Mouse (Mus musculus): ENCODE measurements around the gene Gpr35. TPM values are rescaled to one million over a fixed set of nuclear protein-coding genes. Genes with fewer than 3 reads are reported as not detected.

Gene Gpr35
- polyA plus RNA-seq, 1 experiment from 2014 or later, result 0.09 TPM

- no peak overlapping the region for H3K9ac ChIP-seq (ENCODE audit: low read depth, low read length)
- no peaks in the 10 kb centered on the region for H3K4me1 ChIP-seq (ENCODE audit: control insufficient read depth, insufficient read depth, low read length)
- ATAC-seq (replicated peaks; ENCODE audit: insufficient number of reproducible peaks, low FRiP score, low TSS enrichment), result 0 out of 2 replicates have a peak, but pooled peaks have one; percentile 18
- H3K9me3 ChIP-seq (replicated peaks; ENCODE audit: control insufficient read depth, low read length), result no peaks in the 10 kb centered on the region
- H3K27ac ChIP-seq (ENCODE audit: low read depth, low read length), result no peak overlapping the region
- no peak overlapping the region for H3K4me2 ChIP-seq
- H3K4me3 ChIP-seq (ENCODE audit: low read depth, low read length), result no peak overlapping the region
- 88% methylated on average over 12 of the region's 12 CpGs for WGBS (ENCODE audit: insufficient replicate concordance)
- no peaks in the 10 kb centered on the region for H3K27me3 ChIP-seq (ENCODE audit: control insufficient read depth, insufficient read depth, low read length)
- peaks cover 26% of the 10 kb centered on the region for H3K36me3 ChIP-seq (ENCODE audit: control insufficient read depth, insufficient read depth, low read length)
These were observed 30.9 kb upstream of the Gpr35 start for GRCm38 (mm10) chr1:92919775-92920174.

GRCm38 (mm10) chr1:92920474-92921200 lies 30.0 kb upstream of the Gpr35 start:
- Histone ChIP-seq H3K9me3 (replicated peaks; ENCODE audit: control insufficient read depth, low read length) (no peaks in the 10 kb centered on the region), H3K27me3 (ENCODE audit: control insufficient read depth, insufficient read depth, low read length) (no peaks in the 10 kb centered on the region), H3K4me3 (ENCODE audit: low read depth, low read length) (no peak overlapping the region), H3K36me3 (ENCODE audit: control insufficient read depth, insufficient read depth, low read length) (peaks cover 21% of the 10 kb centered on the region), H3K9ac (ENCODE audit: low read depth, low read length) (no peak overlapping the region), H3K4me1 (ENCODE audit: control insufficient read depth, insufficient read depth, low read length) (no peaks in the 10 kb centered on the region), H3K27ac (ENCODE audit: low read depth, low read length) (no peak overlapping the region), H3K4me2 (no peak overlapping the region)
- WGBS (ENCODE audit: insufficient replicate concordance), result 81% methylated on average over 7 of the region's 7 CpGs
- no peak for ATAC-seq (replicated peaks; ENCODE audit: insufficient number of reproducible peaks, low FRiP score, low TSS enrichment)

GRCm38 (mm10) chr1:92921496-92921895 lies 29.2 kb upstream of the Gpr35 start:
- H3K4me3 ChIP-seq (ENCODE audit: low read depth, low read length), result no peak overlapping the region
- no peaks in the 10 kb centered on the region for H3K4me1 ChIP-seq (ENCODE audit: control insufficient read depth, insufficient read depth, low read length)
- no peaks in the 10 kb centered on the region for H3K9me3 ChIP-seq (replicated peaks; ENCODE audit: control insufficient read depth, low read length)
- H3K9ac ChIP-seq (ENCODE audit: low read depth, low read length), result no peak overlapping the region
- H3K27me3 ChIP-seq (ENCODE audit: control insufficient read depth, insufficient read depth, low read length), result no peaks in the 10 kb centered on the region
- H3K36me3 ChIP-seq (ENCODE audit: control insufficient read depth, insufficient read depth, low read length), result peaks cover 17% of the 10 kb centered on the region
- WGBS (ENCODE audit: insufficient replicate concordance), result 72% methylated on average over 4 of the region's 4 CpGs
- no peak overlapping the region; the same call in 1 of the 2 replicates for H3K4me2 ChIP-seq
- no peak for ATAC-seq (replicated peaks; ENCODE audit: insufficient number of reproducible peaks, low FRiP score, low TSS enrichment)
- no peak overlapping the region for H3K27ac ChIP-seq (ENCODE audit: low read depth, low read length)

DNA sequence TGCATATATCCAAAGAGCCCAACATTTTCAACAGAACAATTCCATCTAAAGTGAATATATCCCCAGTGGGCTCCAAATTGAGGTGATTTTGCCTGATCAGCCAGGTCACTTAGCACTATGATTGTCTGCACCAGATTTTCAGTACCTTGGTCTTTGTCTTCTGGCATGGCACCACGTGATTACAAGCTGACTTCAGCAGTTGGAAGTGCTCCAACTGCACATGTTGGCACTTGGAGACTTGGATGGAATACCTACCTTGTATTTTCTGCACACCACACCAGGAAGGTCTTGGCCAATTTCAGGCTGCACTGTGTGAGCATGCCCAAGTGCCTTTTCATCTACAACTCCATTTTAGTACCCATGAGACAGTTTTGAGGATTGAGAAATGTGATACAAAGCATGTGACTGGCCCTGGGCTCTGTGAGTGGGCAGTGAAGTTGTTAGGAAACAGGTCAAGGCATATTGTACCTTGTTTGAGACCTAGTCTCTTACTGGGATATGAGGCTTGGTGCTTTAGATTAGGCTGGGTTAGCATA lies 20.4 kb upstream of the Gpr35 start:
- Histone ChIP-seq H3K4me1 (ENCODE audit: control insufficient read depth, insufficient read depth, low read length) (peaks cover 3% of the 10 kb centered on the region), H3K9ac (ENCODE audit: low read depth, low read length) (no peak overlapping the region), H3K27me3 (ENCODE audit: control insufficient read depth, insufficient read depth, low read length) (no peaks in the 10 kb centered on the region), H3K4me3 (ENCODE audit: low read depth, low read length) (no peak overlapping the region), H3K36me3 (ENCODE audit: control insufficient read depth, insufficient read depth, low read length) (no peaks in the 10 kb centered on the region), H3K27ac (ENCODE audit: low read depth, low read length) (no peak overlapping the region), H3K9me3 (replicated peaks; ENCODE audit: control insufficient read depth, low read length) (no peaks in the 10 kb centered on the region; the same call in 1 of the 2 replicates), H3K4me2 (no peak overlapping the region)
- ATAC-seq (replicated peaks; ENCODE audit: insufficient number of reproducible peaks, low FRiP score, low TSS enrichment), result no peak
- WGBS (ENCODE audit: insufficient replicate concordance), result 44% methylated on average over 1 of the region's 1 CpGs

DNA sequence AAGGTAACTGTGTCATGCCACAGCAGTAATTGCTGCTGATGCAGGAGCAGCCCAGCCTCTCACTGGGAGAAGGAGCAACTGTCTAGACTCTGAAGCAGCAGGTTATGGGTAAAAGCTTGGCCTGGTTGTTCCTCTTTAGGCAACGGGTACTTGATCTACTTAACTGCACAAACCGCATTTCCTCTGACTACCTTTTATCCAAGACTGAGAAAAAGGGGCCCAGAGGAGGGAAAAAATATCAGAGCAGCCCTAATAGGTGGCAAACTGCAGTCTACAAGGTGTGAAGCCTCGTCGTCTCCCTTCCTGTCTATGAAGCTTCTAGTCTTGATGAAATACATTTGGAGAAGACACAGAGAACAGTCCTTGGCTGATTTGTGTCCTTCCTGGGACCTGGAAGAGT lies 17.1 kb upstream of the Gpr35 start:
- H3K9ac ChIP-seq (ENCODE audit: low read depth, low read length), result peak overlapping the region; percentile 66
- H3K4me3 ChIP-seq (ENCODE audit: low read depth, low read length), result peak overlapping the region; percentile 77
- no peaks in the 10 kb centered on the region; the same call in 1 of the 2 replicates for H3K9me3 ChIP-seq (replicated peaks; ENCODE audit: control insufficient read depth, low read length)
- no peaks in the 10 kb centered on the region for H3K36me3 ChIP-seq (ENCODE audit: control insufficient read depth, insufficient read depth, low read length)
- peak overlapping the region; percentile 78 for H3K4me2 ChIP-seq
- peaks cover 11% of the 10 kb centered on the region for H3K4me1 ChIP-seq (ENCODE audit: control insufficient read depth, insufficient read depth, low read length)
- peak overlapping the region; percentile 85 for H3K27ac ChIP-seq (ENCODE audit: low read depth, low read length)
- no peaks in the 10 kb centered on the region for H3K27me3 ChIP-seq (ENCODE audit: control insufficient read depth, insufficient read depth, low read length)
- ATAC-seq (replicated peaks; ENCODE audit: insufficient number of reproducible peaks, low FRiP score, low TSS enrichment), result no peak
- WGBS (ENCODE audit: insufficient replicate concordance), result 74% methylated on average over 4 of the region's 4 CpGs

GRCm38 (mm10) chr1:92934182-92934827 lies 16.4 kb upstream of the Gpr35 start, which contains the start of gene Capn10:
TSS of gene Capn10 (plus strand) at chr1:92934376.
- peak within 1 kb of the TSS; percentile 78 for H3K4me2 ChIP-seq
- under 1% methylated on average over 45 of the region's 45 CpGs for WGBS (ENCODE audit: insufficient replicate concordance)
- ATAC-seq (replicated peaks; ENCODE audit: insufficient number of reproducible peaks, low FRiP score, low TSS enrichment), result peak; percentile 99
- no peaks in the 10 kb centered on the region for H3K36me3 ChIP-seq (ENCODE audit: control insufficient read depth, insufficient read depth, low read length)
- H3K27me3 ChIP-seq (ENCODE audit: control insufficient read depth, insufficient read depth, low read length), result no peaks in the 10 kb centered on the region
- H3K4me3 ChIP-seq (ENCODE audit: low read depth, low read length), result peak within 1 kb of the TSS; percentile 77
- H3K9ac ChIP-seq (ENCODE audit: low read depth, low read length), result peak within 1 kb of the TSS; percentile 66
- peak within 1 kb of the TSS; percentile 85 for H3K27ac ChIP-seq (ENCODE audit: low read depth, low read length)
- H3K4me1 ChIP-seq (ENCODE audit: control insufficient read depth, insufficient read depth, low read length), result peaks cover 11% of the 10 kb centered on the region
- H3K9me3 ChIP-seq (replicated peaks; ENCODE audit: control insufficient read depth, low read length), result no peaks in the 10 kb centered on the region; the same call in 1 of the 2 replicates

DNA sequence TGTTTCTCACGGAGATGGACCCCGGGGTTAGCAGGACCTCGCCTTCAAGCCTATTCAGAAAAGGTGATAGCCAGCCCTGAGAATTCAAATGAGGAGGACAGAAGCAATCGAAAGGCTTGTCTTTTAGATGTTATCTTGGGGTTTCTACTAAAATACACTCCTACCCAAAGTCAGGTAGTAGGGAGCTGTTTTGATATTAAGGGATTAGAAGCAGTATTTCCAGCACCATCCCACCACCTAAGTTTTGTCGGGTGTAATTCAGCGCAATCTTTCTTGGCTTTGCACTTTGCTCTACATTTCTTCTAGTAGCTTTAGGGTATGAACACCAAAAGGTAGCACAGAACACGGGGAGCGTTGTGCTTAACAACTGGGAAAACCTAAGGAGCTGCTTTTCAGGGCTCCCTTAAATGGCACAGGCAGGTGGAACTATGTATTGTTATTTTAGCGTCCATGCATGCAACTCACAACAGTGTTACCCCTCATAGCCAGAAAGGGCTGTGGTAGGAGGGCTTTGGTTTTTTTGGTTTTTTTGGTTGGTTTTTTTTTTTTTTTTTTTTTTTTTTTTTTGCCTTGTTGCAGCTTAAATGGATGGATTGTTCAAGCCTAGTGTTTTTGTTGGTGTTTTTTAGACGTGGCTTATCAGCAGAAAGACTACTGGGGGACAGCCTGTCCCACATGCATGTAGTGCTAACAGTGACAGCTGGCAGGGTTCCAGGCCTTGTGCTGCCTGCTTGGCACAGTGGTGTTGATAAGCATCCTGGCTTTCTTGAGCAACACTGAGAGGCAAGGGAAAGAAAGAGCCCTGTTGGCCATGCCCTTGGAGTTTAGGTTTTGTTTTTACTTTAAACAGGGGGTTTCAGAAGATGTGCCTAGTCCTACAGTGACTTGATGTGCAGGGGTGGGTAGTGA lies 15.4 kb upstream of the Gpr35 start:
- no peaks in the 10 kb centered on the region; the same call in 1 of the 2 replicates for H3K9me3 ChIP-seq (replicated peaks; ENCODE audit: control insufficient read depth, low read length)
- H3K4me2 ChIP-seq, result peak overlapping the region; percentile 78
- H3K4me3 ChIP-seq (ENCODE audit: low read depth, low read length), result peak overlapping the region; percentile 77
- ATAC-seq (replicated peaks; ENCODE audit: insufficient number of reproducible peaks, low FRiP score, low TSS enrichment), result no peak
- no peaks in the 10 kb centered on the region for H3K27me3 ChIP-seq (ENCODE audit: control insufficient read depth, insufficient read depth, low read length)
- H3K36me3 ChIP-seq (ENCODE audit: control insufficient read depth, insufficient read depth, low read length), result peaks cover 9% of the 10 kb centered on the region
- peak overlapping the region; percentile 85 for H3K27ac ChIP-seq (ENCODE audit: low read depth, low read length)
- WGBS (ENCODE audit: insufficient replicate concordance), result 17% methylated on average over 10 of the region's 10 CpGs
- peaks cover 11% of the 10 kb centered on the region for H3K4me1 ChIP-seq (ENCODE audit: control insufficient read depth, insufficient read depth, low read length)
- peak overlapping the region; percentile 66 for H3K9ac ChIP-seq (ENCODE audit: low read depth, low read length)

DNA sequence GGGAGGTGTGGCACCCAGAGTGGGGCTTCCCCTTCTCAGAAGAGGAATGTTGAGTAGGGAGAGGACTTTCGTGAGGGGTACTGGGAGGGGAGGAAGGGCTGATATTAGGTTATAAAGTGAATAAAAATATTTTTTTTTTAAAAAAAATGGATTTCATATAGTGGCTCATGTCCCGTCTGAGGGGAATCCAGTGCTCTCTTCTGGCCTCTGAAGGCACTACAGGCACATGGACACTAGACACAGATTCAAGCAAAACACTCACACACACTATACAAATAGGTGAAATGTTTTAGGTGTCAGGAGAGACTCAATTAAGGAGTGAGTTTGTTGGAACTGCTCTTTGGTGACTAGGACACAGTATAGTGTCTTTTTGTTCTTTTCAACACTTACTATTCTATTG lies 14.7 kb upstream of the Gpr35 start:
- 59% methylated on average over 2 of the region's 2 CpGs for WGBS (ENCODE audit: insufficient replicate concordance)
- Histone ChIP-seq H3K4me2 (no peak overlapping the region), H3K9ac (ENCODE audit: low read depth, low read length) (no peak overlapping the region), H3K9me3 (replicated peaks; ENCODE audit: control insufficient read depth, low read length) (no peaks in the 10 kb centered on the region; the same call in 1 of the 2 replicates), H3K27me3 (ENCODE audit: control insufficient read depth, insufficient read depth, low read length) (no peaks in the 10 kb centered on the region), H3K4me3 (ENCODE audit: low read depth, low read length) (no peak overlapping the region), H3K27ac (ENCODE audit: low read depth, low read length) (no peak overlapping the region), H3K36me3 (ENCODE audit: control insufficient read depth, insufficient read depth, low read length) (peaks cover 11% of the 10 kb centered on the region), H3K4me1 (ENCODE audit: control insufficient read depth, insufficient read depth, low read length) (peaks cover 11% of the 10 kb centered on the region)
- ATAC-seq (replicated peaks; ENCODE audit: insufficient number of reproducible peaks, low FRiP score, low TSS enrichment), result no peak
